Mouse (Mus musculus): Measurements from ENCODE around the gene S100a8.

The S100a8 gene

DNA sequence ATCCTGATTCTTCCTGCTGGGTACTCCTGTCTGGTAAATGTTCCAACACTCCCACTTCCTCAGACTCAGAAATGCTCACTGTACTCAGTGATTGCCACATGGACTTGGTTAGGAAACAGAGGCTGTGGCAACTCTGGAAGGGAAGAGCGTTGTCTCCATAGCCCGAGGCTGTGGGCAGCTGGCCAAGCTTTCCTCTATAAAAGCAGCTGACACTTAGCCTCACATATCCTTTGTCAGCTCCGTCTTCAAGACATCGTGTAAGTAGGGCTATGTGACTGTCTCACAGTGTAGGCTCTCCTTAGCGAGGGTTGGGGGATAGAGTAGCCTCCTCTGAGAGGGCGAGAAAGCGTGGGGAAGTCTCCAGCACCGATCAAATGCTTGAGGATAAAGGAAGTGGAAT lies at the start of gene S100a8:
Gene S100a8, plus strand, starts transcription at position 133 of the 400 bp plus-strand sequence.
- no peak for ATAC-seq (ENCODE audit: low TSS enrichment)

DNA sequence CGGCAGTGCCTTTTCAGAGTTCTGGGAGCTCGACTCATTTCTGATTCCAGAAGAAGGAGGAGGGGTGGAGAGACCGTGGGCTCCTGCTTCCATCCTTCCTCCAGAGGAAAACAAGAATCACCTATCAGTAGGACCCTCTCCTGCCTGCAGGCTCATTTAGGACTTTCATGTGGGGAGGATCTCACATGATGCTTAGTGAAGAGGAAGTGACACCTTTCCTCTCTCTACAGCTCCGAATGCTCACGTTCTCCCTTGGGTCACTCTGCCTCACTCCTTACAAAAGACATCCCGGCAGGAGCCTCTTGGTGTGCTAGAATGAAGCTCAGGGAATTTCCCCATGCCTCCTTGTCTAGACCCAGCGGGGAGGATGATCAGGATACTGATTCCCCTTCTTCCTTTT lies 47.2 kb upstream of the S100a8 start:
- no peak for ATAC-seq (ENCODE audit: low TSS enrichment)

GRCm38 (mm10) chr3:90623435-90624071 lies 45.2 kb upstream of the S100a8 start:
- no peak for ATAC-seq (ENCODE audit: low TSS enrichment)

DNA sequence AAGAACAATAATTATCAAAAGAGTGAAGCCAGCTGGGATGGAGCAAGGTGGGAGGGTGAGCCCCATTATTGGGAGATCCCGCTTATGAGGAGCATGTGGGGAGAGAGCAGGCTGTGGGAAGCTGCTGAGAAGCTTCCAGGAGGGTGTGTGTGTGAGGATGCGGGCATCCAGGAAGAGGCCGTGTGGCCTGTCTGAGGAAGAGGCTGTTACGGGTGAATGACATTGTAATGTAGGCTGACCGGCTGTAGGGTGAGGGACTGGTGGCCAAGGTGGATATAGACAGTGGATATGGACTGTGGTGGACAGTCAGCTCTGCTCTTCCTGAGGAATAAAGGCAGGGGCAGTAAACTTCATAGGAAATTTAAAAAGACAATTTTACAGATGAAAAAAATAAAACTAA lies 43.3 kb upstream of the S100a8 start:
- no peak for ATAC-seq (ENCODE audit: low TSS enrichment)

DNA sequence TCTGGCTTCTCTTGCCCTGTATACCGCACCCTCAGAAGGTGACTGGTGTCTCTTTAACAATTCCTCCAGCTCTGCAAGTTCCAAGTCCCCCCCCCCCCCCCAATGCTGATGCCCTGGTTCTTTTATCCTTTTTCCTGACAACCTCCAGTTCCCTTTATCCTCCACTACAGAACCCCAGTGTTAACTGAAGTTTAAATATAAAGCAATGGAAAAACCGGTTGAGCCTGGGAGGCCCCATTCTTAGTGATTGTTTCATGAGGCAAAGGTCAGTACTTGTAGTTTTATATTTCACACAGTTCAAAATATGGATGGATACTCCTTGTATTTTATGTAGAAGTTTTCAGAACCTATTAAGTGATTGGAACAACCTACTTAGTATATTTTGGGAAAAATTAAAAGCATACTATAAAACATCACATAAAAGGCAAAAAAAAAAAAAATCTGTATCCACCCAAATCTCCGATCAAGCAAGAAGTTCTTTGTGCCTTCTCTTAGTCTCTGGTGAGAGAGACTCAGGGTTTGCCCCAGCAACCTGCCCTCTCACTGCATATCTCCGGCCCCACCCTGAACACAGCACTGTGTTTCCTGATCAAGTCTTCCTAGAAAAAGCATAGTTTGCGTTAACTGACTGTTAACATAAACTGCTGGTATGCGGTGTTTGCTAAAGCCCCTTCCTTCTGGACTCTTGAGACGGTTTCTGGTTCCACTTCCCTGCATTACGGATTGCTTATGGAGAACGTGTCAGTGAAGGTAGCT lies 42.3 kb upstream of the S100a8 start:
- no peak for ATAC-seq (ENCODE audit: low TSS enrichment)

- no peak for ATAC-seq (ENCODE audit: low TSS enrichment)
Measured at GRCm38 (mm10) chr3:90627366-90627765, 41.4 kb upstream of the S100a8 start.

DNA sequence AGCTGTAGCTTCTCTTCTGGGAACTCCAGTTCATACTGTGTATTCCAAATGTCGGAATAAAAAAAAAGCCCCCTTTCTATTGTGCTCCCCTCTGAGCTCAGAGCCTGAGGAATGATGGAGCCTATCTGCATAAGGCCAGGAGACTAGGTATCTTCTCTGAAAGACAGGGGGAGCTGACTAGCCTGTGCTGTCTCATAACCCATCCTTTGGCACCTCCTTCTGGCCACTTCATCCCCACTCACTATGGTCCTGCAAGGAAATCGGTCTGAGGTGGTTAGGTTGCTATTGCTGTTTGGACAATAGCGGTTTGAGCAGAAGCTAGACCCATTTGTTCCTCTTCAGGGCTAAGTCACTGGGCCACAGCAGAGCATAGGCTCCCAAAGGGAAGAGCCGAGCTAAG lies 41.0 kb upstream of the S100a8 start:
- ATAC-seq (ENCODE audit: low TSS enrichment) = peak; percentile 90

DNA sequence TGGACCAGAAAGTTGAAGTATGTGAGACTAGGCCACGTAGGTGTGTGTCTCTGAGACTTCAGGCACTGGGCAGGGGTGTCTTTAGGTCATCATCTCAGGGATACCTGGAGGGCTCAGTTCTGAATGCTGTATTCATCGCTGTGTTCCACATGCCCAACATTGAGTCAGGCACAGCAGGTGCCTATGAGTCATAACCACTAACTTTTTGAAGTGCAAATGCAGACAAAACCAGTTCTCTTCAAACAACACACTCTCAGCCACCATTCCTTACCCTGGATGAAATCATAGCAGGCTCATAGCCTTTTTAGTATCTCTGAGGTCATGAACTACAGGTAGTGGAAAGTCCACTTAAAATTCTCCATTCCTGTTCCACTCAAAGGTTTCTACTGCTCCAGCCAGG lies 39.5 kb upstream of the S100a8 start:
- peak; percentile 64; the same call in 1 of the 2 replicates for ATAC-seq (ENCODE audit: low TSS enrichment)

DNA sequence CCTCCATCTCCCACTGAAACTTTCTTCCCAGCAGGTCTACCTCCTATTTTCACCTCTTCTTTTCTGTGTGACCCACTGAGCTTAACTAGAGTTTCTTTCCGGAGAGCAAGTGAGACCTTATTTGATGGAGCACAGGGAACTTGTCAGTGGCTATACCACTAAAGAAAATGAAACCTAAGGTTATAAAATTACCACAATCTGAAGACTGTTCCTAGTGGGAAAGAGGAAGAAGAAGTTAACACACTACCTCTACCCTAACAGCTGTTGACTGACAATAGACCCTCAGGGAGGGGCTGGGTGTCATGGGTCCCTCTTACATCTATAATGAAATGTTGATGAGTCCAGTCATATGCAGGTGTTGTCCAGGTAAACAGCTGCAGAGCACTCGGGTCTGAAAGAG lies 36.8 kb upstream of the S100a8 start:
- ATAC-seq (ENCODE audit: low TSS enrichment) = no peak

DNA sequence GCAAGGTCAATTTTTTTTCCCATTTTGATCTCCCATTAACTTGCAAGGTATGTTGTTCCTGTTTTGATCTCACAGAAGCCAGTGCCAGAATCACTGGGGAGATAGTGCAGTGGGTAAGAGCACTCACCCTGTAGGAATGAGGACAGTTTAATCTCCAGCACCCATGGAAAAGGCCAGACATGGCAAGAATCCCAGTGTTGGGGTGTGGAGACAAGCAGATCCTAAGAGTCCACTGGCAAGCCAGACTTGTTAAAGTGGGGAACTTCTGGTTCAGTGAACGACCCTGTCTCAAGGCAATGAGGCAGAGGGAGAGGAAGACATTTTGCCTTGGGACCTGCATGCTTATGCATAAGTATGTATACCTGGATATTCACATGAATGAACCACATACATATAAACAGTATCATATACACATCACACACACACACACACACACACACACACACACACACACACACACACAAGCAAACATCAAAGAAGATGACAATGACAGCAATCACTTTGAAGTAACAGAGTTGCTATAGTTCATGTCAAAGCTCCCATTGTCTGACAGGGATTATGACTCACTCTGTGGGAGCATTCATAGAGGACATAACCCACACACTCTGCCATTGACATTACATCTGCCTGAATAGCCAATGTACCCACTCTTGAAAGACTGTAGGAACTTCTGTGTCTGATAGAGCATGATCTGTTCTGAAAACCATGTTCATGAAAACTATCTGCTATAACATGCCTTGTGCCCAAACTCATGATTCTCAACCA lies 30.1 kb upstream of the S100a8 start:
- no peak for ATAC-seq (ENCODE audit: low TSS enrichment)

- ATAC-seq (ENCODE audit: low TSS enrichment) = no peak; the same call in 1 of the 2 replicates
Measured at GRCm38 (mm10) chr3:90639511-90640154, 29.1 kb upstream of the S100a8 start.

DNA sequence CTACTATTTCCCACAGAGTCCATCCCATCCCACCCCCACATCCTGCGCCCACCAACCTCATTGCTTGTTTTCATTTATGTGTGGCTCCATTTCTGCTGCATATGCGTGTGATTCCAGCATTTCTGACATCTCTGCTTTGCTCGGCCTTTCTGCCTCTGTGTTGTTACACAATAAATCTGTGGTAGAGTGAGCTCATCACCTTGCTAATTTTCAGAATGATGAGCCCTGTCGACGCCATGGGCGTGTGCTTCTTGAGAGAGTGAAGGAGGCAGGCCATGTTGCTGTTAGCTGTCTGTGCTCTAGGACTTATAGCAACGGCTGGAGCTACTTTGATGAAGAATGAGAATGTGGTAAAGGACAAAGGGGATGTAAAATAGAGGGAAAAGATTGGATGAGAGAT lies 27.8 kb upstream of the S100a8 start:
- ATAC-seq (ENCODE audit: low TSS enrichment) = no peak

- ATAC-seq (ENCODE audit: low TSS enrichment) = no peak
Measured at GRCm38 (mm10) chr3:90644220-90644619, 24.6 kb upstream of the S100a8 start.

GRCm38 (mm10) chr3:90647291-90647690 lies 21.5 kb upstream of the S100a8 start:
- no peak for ATAC-seq (ENCODE audit: low TSS enrichment)

GRCm38 (mm10) chr3:90648981-90649380 lies 19.8 kb upstream of the S100a8 start:
- peak; percentile 64 for ATAC-seq (ENCODE audit: low TSS enrichment)

DNA sequence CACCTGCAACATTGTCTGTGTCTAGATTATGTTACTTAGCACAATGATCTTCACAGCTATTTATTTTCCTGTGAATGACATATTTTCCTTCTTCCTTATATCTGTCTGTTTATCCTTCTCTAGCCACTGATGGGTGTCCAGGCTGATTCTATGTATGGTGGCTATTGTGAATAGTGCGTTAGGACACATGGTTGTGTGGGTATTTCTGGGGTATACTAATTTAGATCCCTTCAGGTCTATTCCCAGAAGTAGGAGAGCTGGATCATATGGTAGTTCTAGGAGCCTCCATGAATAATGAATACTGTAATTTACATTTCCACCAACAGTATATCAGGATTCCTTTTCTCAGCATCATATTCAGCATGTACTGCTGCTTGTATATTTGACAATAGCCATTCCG lies 18.9 kb upstream of the S100a8 start:
- ATAC-seq (ENCODE audit: low TSS enrichment) = peak; percentile 83

- ATAC-seq (ENCODE audit: low TSS enrichment) = peak; percentile 82
Measured at GRCm38 (mm10) chr3:90652878-90653508, 15.8 kb upstream of the S100a8 start.

DNA sequence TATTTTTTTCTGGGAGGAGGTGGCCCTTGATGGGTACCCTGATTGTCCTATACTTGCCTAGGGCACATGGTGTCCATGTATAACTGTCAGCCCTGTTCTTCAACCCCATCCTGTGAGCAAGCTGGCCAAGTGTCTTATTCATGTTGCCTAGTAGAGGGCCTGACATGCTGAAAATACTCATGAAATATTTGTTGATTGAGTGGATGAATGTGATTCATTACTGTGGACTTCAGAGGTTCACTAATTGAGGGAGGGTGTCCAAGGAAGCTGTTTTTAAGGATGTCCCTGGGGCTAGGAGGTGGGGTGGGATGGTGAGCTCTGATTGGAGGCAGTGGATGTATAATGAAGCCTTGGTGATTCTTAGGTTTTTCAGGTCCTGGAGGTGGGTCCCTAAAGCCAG lies 15.1 kb upstream of the S100a8 start, which contains the start of gene S100a7a:
Gene S100a7a, plus strand, starts transcription at position 301 of the 400 bp plus-strand sequence.
- no peak for ATAC-seq (ENCODE audit: low TSS enrichment)

GRCm38 (mm10) chr3:90657405-90657804 lies 11.4 kb upstream of the S100a8 start:
- no peak for ATAC-seq (ENCODE audit: low TSS enrichment)

GRCm38 (mm10) chr3:90659364-90660044 lies 9.3 kb upstream of the S100a8 start:
- ATAC-seq (ENCODE audit: low TSS enrichment) = no peak

DNA sequence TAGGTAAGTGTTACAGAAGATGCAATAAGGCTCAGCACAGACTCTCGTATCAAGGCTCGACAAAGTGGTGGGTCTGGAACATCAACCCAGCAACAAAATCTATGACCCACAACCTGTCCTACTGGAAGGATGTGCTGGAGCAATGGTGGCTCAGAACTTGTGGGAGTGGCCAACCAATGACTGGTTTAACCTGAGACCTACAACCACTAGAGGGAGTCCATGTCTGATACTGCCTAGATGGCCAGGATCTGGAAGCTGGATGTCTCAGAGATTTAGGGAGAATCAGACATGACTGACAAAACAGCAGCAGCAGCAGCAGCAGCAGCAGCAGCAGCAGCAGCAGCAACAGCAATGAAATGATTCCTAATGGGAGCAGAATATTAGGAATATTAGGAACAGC lies 4.6 kb upstream of the S100a8 start:
- ATAC-seq (ENCODE audit: low TSS enrichment) = no peak
